Mouse (Mus musculus): Measurements from ENCODE around the gene Psmd3.

DNA sequence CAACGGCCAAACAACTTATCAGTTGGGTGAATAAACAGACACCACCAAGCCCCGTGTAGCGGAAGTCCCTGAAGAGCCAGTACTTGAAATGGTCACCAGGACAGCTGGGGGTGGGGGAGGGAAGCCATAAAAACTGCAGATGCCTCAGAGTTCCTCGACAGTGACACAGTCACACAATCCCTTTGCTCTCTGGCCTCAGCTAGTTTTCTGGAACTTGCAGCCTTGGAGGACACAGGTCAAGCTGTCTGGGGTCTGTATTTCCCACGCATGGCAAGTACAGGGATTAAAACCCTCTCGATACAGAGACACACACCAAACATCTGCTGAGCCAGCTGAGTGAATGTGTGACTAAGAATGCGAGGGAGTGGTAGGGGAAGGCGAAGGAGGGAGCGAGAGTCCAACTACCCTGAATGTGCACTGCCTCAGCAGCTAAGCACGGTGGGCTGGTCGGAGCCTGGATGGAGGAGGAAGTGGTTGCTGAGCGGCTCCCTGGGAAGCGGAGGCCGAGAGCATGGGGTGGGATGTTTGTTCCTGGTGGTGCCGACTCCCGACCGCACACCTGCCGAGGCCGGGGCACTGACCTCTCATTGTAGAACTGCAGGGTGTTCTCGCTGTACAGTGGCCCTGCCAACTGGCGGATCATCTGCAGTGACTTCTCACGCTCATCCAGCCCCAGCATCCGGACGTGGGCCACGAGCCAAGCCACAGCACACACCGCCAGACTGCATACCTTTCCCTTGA is 26.8 kb downstream of the Psmd3 start:
- no peak for TF ChIP-seq CTCF (IDR thresholded peaks at IDR 0.05; ENCODE audit: low read depth, low read length)
- no peak for TF ChIP-seq TAL1 (conservative IDR thresholded peaks at IDR 0.05; ENCODE audit: low read depth, low read length)
- TF ChIP-seq GATA1 (IDR thresholded peaks at IDR 0.05; ENCODE audit: borderline replicate concordance, low read length), result no peak
